Mouse (Mus musculus) NIH3T3 (cell line): ENCODE measurements around the gene Dnah6.
A peak's percentile ranks its signal among the peaks of the same experiment; 100 is the strongest.

Experiments
- DNase-seq: peaks from one replicate; pipeline ENCODE4 v3.0.0-alpha.2; 2012; ENCODE audit warnings: low read depth

Gene Dnah6

GRCm38 (mm10) chr6:73027881-73028280 is 193.6 kb downstream of the Dnah6 start:
- DNase-seq, result peak; percentile 31

- peak; percentile 27 for DNase-seq
Measured at GRCm38 (mm10) chr6:73026898-73027297, 194.6 kb downstream of the Dnah6 start.

DNA sequence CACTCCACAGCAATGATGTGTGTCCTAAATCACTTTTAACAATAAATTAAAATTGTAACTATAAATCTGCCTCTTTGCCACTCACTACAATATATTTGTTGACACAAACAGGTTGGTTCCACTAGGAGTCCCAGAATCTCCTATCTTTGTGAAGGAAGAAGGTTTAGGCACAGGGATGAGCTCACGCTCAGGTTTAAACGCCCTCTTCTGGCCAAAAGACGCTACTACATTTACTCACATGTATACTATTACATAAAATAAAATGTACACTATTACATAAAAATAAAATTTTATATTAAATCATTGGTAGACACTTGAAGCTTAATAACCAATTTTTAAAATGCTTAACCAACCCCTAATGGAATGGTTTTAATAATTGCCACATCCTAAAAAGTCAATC is 201.4 kb downstream of the Dnah6 start:
- peak; percentile 81 for DNase-seq

DNA sequence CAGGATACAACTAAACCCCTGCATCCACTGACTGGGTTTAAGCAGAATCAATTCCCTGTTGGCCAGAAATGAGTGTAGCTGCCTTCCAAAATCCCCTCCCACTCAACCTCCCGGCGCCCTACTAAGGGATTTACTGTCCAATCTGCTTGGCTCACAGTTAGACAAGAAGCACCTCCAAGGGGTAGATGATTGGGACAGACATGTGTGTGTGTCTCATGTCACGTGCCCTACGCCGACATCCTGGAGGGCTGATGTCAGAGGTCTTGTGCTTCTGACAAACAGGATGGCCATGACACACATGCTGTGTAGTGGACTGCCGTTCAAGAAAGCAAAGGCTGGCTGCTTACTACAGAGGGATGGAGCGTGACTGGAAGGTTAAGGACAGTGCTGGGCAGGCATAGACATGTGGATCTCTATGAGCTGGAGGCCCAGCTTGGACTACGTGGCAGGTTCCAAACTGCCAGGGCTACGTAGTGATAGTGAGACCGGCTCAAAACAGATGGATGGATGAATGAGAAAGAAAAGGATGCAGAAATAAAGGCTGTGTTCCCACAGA is 202.6 kb downstream of the Dnah6 start:
- no peak for DNase-seq

GRCm38 (mm10) chr6:73014317-73015160 is 206.9 kb downstream of the Dnah6 start:
- DNase-seq, result peak; percentile 89

DNA sequence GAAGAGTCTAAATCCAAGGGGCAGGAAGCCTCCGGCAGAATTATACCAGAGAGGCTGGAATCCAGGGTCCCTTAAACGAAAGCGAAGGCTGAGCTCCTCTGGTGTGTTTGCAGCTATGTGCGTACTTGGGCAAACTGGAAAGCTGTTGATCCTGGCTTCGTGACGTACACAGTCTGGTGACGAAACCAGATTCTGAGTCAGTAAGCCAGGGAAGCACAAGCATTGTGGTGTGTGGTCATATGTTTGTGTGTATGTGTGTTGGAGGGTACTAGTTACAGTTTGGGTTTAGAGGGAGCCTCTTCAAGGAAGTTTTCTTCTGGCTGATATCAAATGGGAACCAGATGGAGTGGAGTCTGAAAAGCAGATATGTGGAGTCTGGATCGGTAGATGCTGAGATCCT is 208.5 kb downstream of the Dnah6 start:
- DNase-seq, result peak; percentile 67

DNA sequence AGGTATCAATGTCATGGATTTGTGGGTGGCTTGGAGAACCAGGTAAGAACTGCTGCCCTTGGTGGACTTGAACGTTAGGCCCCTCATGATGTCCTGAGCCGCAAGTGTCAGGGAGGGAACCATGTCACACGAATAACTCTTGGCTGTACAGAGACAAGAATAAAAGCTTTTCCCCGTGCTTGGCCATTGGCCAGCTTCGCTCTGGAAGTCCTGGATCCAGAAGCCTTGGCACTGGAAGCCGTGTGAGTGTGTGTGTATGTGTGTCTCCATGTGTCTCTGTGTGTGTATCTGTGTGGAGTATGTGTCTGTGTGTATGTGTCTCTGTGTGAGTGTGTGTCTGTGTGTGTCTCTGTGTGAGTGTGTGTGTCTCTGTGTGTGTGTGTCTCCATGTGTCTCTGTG is 209.6 kb downstream of the Dnah6 start:
- DNase-seq, result peak; percentile 32

DNA sequence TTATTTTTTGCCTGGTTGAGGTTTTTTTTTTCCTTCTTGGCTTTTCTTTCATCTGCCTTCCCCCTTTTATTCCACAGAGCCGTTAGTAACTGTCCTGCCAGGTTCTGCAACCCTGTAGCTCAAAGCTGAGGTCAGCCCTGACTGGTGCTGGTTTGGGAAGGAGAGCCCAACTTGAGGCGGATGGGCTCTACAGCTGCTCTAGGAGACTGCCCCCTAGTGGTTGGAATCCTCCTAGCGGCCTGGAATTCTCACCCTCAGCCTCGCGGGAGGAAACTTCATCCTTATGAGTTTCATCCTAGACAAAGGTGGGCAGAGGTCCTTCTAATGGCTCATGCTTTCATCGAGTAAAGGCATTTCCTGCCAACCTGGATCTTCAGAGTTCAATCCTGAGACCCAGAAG is 211.4 kb downstream of the Dnah6 start:
- DNase-seq, result peak; percentile 55

- no peak for DNase-seq
Measured at GRCm38 (mm10) chr6:73003601-73004000, 217.8 kb downstream of the Dnah6 start.

DNA sequence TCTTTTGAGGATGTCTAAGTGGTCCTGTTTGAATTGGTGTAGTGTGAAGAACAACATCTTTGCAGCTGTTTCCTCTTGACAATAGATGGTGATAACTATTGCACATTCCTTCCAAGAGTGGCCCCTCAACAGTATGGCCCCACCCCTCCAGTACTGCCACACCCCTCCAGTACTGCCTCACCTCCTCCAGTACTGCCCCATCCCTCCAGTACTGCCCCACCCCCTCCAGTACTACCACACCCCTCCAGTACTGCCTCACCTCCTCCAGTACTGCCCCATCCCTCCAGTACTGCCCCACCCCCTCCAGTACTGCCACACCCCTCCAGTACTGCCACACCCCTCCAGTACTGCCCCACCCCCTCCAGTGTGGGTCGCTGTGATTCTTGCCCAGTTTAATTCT is 219.1 kb downstream of the Dnah6 start:
- DNase-seq, result no peak

DNA sequence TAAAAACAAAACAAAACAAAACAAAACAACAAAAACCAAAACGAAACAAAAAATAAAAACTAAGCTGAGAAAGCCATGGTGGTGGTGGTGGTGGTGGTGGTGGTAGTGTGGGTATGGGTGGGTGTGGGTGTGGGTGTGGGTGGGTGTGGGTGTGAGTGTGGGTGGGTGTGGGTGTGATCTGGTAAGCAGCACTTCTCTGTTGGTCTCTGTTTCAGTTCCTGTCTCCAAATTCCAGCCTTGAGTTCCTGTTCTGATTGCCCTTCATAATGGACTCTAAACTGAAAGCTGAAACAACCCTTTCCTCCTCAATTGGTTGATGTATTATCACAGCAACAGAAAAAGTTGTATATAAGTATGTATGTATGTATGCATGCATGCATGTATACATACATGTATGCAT is 222.6 kb downstream of the Dnah6 start:
- no peak for DNase-seq

DNA sequence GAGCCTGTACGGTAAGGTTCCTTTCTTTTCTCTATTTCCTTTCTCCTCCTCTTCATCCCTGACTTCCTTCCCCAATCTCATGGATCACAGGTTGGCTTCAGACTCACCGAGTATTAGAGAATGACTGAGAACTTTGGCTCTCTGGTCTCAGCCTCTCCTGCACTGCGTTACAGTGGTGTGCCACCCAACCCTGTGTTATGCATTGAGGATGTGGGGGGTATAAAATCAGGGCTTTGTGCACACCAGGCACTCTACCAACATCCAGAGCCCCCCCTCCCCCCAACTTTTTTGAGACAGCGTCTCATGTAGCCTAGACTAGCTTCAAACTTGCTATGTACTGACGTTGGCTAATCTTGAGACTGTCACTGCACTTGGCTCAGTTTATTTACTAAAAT is 227.8 kb downstream of the Dnah6 start:
- no peak for DNase-seq

GRCm38 (mm10) chr6:72993054-72993687 is 228.3 kb downstream of the Dnah6 start:
- DNase-seq, result no peak

DNA sequence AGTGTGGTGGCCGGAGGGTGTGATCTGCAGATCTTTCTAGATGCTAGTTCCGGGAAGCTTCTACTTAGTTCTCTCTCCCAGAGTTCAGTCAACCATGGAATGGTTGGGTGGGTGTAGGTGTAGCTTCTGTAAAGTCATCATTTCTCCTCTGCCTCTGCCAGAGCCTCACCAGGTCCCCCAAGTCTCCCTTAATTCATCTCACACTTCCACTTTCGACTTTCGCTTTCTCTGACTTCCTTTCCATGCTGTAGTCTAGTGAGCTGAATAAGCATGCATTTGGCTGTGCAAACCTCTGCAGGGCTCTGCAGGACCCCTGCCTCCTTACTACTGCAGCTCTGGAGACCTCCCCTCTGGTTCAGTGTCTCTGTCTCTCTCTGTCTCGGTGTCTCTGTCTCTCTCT is 231.2 kb downstream of the Dnah6 start:
- DNase-seq, result no peak

DNA sequence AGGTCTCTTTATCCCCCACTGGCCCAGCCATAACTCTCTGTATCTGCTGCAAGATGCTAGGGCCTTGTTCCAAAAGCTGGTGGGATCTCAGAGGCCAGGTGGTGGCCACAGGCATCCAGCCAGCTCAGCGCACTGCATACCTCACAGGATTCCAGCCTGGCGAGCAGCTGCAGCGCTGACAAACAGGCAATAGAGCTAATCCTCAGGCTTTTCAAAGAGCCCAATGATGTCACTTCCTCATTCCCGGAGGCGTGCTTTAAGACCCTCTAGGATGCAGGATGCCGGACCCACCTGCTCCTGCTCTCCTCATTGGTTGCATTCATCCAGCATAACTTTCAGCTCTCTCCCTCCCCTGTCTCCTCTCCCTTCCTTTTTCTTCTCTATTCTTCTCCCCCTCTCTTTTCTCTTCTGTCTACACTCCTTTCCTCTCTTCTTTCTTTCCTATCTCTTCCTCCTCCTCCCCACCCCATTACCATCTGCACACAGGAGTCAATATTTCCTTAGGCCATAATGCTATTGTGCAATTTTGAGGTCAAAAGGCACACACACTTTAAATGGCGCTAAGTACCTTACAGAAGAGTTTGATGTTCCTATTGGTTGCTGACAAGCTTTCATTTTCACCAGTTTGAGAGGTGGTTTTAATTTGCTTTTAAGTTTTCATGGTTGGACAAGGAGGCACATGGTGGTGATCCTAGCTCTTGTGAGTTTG is 232.3 kb downstream of the Dnah6 start:
- peak; percentile 57 for DNase-seq

GRCm38 (mm10) chr6:72982506-72982905 is 238.9 kb downstream of the Dnah6 start:
- DNase-seq, result no peak

DNA sequence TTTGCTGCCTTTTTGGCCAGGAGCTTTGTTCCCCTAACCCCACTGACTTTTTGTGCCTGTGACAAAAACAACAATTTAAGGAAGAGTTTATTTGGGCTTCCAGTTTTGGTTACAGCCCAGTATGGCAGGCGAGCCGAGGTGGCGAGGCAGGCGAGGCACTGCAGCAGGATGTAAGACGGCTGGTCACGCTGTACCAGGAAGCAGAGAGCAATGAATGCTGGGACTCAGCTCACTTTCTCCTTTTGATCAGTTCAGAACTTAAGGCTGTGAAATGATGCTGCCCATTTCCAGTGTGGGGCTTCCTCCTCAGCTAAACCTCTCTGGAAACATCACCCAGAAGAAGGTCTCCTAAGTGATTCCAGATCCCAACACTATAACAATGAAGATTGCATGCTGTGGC is 239.6 kb downstream of the Dnah6 start:
- no peak for DNase-seq

DNA sequence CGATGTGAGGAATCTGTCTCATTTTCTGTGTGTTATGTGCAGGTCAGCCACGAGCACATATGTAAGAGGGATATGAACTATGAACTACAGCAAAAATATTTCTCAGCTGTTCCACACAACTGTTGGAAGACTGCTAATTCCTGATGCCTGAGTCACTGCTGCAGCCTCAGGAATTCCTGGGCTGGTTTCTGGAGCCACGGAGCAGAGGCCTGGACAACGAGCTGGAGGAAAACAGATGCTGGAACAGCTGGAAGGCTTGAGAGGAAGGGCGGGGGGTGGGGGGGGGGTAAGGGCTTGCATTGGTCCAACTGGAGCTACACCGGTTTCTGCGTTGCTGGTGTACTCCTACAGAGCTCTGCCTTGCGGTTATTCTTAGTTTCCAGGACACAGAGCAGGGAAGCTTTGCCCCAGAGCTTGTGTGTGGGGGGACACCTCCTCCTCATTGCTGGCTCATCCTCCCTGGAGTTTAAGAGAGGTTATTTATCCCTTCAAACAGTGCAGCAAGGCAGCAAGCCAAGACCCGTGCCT is 240.3 kb downstream of the Dnah6 start:
- peak; percentile 96 for DNase-seq

GRCm38 (mm10) chr6:72976866-72977265 is 244.6 kb downstream of the Dnah6 start:
- no peak for DNase-seq

DNA sequence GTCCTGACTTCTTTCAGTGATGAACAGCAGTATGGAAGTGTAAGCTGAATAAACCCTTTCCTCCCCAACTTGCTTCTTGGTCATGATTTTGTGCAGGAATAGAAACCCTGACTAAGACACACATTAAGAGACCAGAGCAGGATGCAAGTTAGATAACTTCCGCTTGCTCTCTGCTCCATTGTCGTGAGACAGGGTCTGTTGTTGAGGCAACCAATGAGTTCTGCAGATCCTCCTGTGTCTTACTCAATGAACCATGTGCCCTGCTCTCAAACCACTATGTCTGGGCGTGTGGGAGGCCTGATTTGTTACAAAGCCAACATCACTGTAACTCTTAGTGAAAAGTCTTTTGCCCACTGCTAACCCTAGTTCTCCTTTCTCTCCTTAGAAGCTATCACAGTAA is 250.4 kb downstream of the Dnah6 start:
- no peak for DNase-seq

DNA sequence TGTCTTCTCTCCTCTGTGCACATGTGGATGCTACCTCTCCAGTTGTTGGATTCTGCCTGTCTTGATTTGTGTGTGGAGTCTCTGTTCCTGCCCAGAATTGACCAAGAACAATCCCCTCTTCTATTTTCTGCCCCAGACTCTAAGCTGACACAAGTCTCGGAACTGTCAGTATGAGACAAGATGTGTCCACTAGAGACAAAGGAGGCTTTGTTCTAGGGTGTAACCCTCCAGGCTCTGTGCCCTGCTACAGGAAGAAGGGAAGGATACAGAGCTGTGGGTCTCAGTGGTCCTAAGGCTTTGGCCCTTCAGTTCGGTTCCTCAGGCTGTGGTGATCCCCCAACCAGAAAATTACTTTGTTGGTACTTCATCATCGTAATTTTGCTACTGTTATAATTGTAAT is 251.7 kb downstream of the Dnah6 start:
- no peak for DNase-seq
